In the genomic region with DNA sequence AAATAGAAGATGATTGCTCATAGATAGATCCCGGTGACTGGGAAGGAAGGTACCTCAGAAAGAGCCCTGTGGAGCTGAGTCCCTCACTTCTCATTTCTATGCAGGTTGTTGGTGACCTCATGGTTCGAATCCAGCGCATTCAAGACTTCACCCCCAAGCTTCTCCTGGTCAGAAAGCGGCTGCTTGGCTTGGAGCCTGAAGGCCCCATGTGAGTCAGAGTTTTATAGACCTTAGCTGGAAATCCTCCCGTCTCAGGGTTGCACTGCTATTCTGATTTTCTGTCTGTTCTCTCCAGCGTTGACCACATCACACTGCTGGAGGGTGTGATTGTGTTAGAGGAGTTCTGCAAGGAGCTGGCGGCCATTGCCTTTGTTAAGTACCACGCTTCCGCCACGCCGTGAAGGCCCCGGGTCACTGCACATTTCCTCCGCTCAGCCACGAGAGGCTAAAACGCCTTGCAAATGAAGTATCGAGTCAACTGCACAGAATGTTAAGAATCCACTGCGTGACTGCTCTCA, we compare ENCODE assay signal across 23 mouse cellular contexts. TPM values are rescaled to one million over a fixed set of nuclear protein-coding genes. Genes with fewer than 3 reads are reported as not detected.
DNase-seq lines count a peak whose midpoint lies in the region; ATAC-seq and TF ChIP-seq lines count a peak whose summit lies in the region.
"Had no signal": no experiment of that assay in that cellular context is flagged by ENCODE, and none has a peak within 500 bp of the region (broad histone marks: within the 10 kb centered on the region; RNA-seq: fewer than 3 reads in every experiment).

No protein-coding gene starts in this region.

- peaks cover 79% of the 10 kb centered on the region for H3K36me3 ChIP-seq in intestine, postnatal 0 days (ENCODE audit: control insufficient read depth, insufficient read depth)
- peaks cover 31% of the 10 kb centered on the region for H3K36me3 ChIP-seq in intestine, embryonic 16.5 days (ENCODE audit: control insufficient read depth, insufficient read depth, low read length)

- H3K27me3 ChIP-seq in intestine, postnatal 0 days (replicated peaks; ENCODE audit: control insufficient read depth, insufficient read depth, low read length) = no peaks in the 10 kb centered on the region
- H3K27me3 ChIP-seq in intestine, embryonic 16.5 days (replicated peaks; ENCODE audit: control insufficient read depth, insufficient read depth, low read length) = no peaks in the 10 kb centered on the region
- H3K27me3 ChIP-seq: embryonic facial prominence, embryonic 13.5 days; forebrain, embryonic 12.5 days; hindbrain, embryonic 12.5 days; intestine, embryonic 15.5 days had no signal

- H3K4me2 ChIP-seq in intestine, postnatal 0 days (replicated peaks; ENCODE audit: low read depth) = no peak overlapping the region
- no peak overlapping the region for H3K4me2 ChIP-seq in intestine, embryonic 16.5 days (ENCODE audit: low read depth, low read length)
- H3K4me2 ChIP-seq: embryonic facial prominence, embryonic 13.5 days; forebrain, embryonic 12.5 days; hindbrain, embryonic 12.5 days; intestine, embryonic 15.5 days had no signal

- WGBS in intestine, postnatal 0 days = 89% methylated on average over 17 of the region's 17 CpGs
- 91% methylated on average over 17 of the region's 17 CpGs for WGBS in intestine, embryonic 16.5 days

- no peak overlapping the region for H3K9ac ChIP-seq in intestine, postnatal 0 days (ENCODE audit: low read depth, low read length)
- H3K9ac ChIP-seq in intestine, embryonic 16.5 days (ENCODE audit: low read depth, low read length) = no peak overlapping the region
- H3K9ac ChIP-seq: embryonic facial prominence, embryonic 13.5 days; forebrain, embryonic 12.5 days; hindbrain, embryonic 12.5 days; intestine, embryonic 15.5 days had no signal

- H3K27ac ChIP-seq in intestine, postnatal 0 days (ENCODE audit: low read depth, low read length) = peak overlapping the region; percentile 1
- no peak overlapping the region for H3K27ac ChIP-seq in intestine, embryonic 16.5 days (ENCODE audit: low read length)
- H3K27ac ChIP-seq: embryonic facial prominence, embryonic 13.5 days; forebrain, embryonic 12.5 days; gastrocnemius, adult 2 months; heart, embryonic 10.5 days; hindbrain, embryonic 12.5 days; intestine, embryonic 15.5 days had no signal

- no peak for ATAC-seq in intestine, postnatal 0 days
- no peak for ATAC-seq in intestine, embryonic 16.5 days
- ATAC-seq: activated CD4-positive, CD25-positive, alpha-beta regulatory T cell, adult 4 months; forebrain, embryonic 16.5 days; intestine, embryonic 15.5 days had no signal

- no peak for TF ChIP-seq CTCF in intestine, postnatal 0 days (IDR thresholded peaks at IDR 0.05; ENCODE audit: low read depth)

- no peaks in the 10 kb centered on the region for H3K9me3 ChIP-seq in intestine, postnatal 0 days (ENCODE audit: control insufficient read depth)
- H3K9me3 ChIP-seq in intestine, embryonic 16.5 days (ENCODE audit: control insufficient read depth, low read length) = no peaks in the 10 kb centered on the region
- H3K9me3 ChIP-seq: embryonic facial prominence, embryonic 13.5 days; forebrain, embryonic 12.5 days; heart, embryonic 10.5 days; hindbrain, embryonic 12.5 days; intestine, embryonic 15.5 days had no signal

- peak; percentile 60 for DNase-seq in adrenal gland, adult 2 months
- DNase-seq in adrenal gland, postnatal 4 days (ENCODE audit: low spot score in 2 of 2) = no peak
- peak; percentile 41 for DNase-seq in R1 (ENCODE audit: low read depth, low spot score)
- DNase-seq in left cerebral cortex, adult 9 months (ENCODE audit: low spot score in 2 of 2) = no peak
- no peak for DNase-seq in frontal cortex, postnatal 25 days (ENCODE audit: low spot score in 2 of 2)
- DNase-seq: cerebellum, adult 18-20 months; cerebellum, adult 9-11 months; cerebellum, postnatal 36 days; gastrocnemius, adult 2 months; gastrocnemius, postnatal 25 days; heart, adult 11 months; heart, postnatal 10 days; heart, postnatal 4 days; kidney, adult 8-10 months had no signal

- H3K4me1 ChIP-seq in intestine, postnatal 0 days (replicated peaks; ENCODE audit: control insufficient read depth, insufficient read depth, low read length) = no peaks in the 10 kb centered on the region
- no peaks in the 10 kb centered on the region for H3K4me1 ChIP-seq in intestine, embryonic 16.5 days (ENCODE audit: control insufficient read depth, insufficient read depth, low read length)
- H3K4me1 ChIP-seq: embryonic facial prominence, embryonic 13.5 days; forebrain, embryonic 12.5 days; heart, embryonic 10.5 days; hindbrain, embryonic 12.5 days; intestine, embryonic 15.5 days had no signal

- H3K4me3 ChIP-seq in intestine, postnatal 0 days (ENCODE audit: low read depth, low read length) = no peak overlapping the region
- H3K4me3 ChIP-seq in intestine, embryonic 16.5 days (ENCODE audit: low read length) = no peak overlapping the region
- H3K4me3 ChIP-seq: embryonic facial prominence, embryonic 13.5 days; forebrain, embryonic 12.5 days; gastrocnemius, adult 2 months; heart, embryonic 10.5 days; hindbrain, embryonic 12.5 days; intestine, embryonic 15.5 days had no signal

RNA-seq across cellular contexts. Expression of a gene that starts 25.8 kb away (rescaled TPM):
- 10 to 100 TPM; 19.4 to 20.6 TPM for total RNA-seq in adrenal gland, adult 2 months (2021)
- 9.6 and 10.6 TPM in 2 replicates for polyA plus RNA-seq in adrenal gland, adult 2 months (2012; rRNA removed)
- total RNA-seq in adrenal gland, postnatal 4 days (2021) = 10 to 100 TPM; 28.6 to 30.0 TPM
- 13.9 and 14.9 TPM in 2 replicates for polyA plus RNA-seq in intestine, postnatal 0 days (2015; fragmentation: Nextera tagmentation; extraction: Ambion mirVana)
- polyA plus RNA-seq in intestine, embryonic 16.5 days (2015; fragmentation: Nextera tagmentation; extraction: Ambion mirVana) = 9.9 and 11.8 TPM in 2 replicates

Comparison
In these comparisons a context has a peak if more than half of its experiments do, and no peak if none do; other contexts are left out.
1. DNase-seq: peak in adrenal gland, adult 2 months (single experiment) and R1 (single experiment); none in adrenal gland, postnatal 4 days (0 of 2), left cerebral cortex, adult 9 months (0 of 2) and frontal cortex, postnatal 25 days (0 of 2).